Mouse (Mus musculus): ENCODE results near the gene Hic2.
"Not testable (repeated sequence)": the region's sequence is repeated elsewhere in the genome, so short reads cannot be mapped to it uniquely, and the experiment has no call there.

Hic2 gene

GRCm38 (mm10) chr16:17232794-17233701 is at the start of gene Hic2:
Hic2 (plus strand) TSS chr16:17233572.
- peak; percentile 99 for DNase-seq (ENCODE audit: extremely low spot score)

- no peak for DNase-seq (ENCODE audit: extremely low spot score)
Observed at GRCm38 (mm10) chr16:17185475-17185874, 47.9 kb upstream of the Hic2 start.

GRCm38 (mm10) chr16:17193823-17194222 is 39.5 kb upstream of the Hic2 start:
- DNase-seq (ENCODE audit: extremely low spot score) = no peak

- peak; percentile 20 for DNase-seq (ENCODE audit: extremely low spot score)
Observed at GRCm38 (mm10) chr16:17200121-17200952, 33.0 kb upstream of the Hic2 start.

- DNase-seq (ENCODE audit: extremely low spot score) = peak; percentile 88
Observed at GRCm38 (mm10) chr16:17200953-17201707, 32.2 kb upstream of the Hic2 start.

GRCm38 (mm10) chr16:17201977-17202376 is 31.4 kb upstream of the Hic2 start:
- no peak for DNase-seq (ENCODE audit: extremely low spot score)

GRCm38 (mm10) chr16:17202549-17202948 is 30.8 kb upstream of the Hic2 start, which contains the start of gene Ube2l3:
Ube2l3 (minus strand) TSS chr16:17202649.
- DNase-seq (ENCODE audit: extremely low spot score) = no peak

GRCm38 (mm10) chr16:17204990-17205389 is 28.4 kb upstream of the Hic2 start:
- peak; percentile 35 for DNase-seq (ENCODE audit: extremely low spot score)

GRCm38 (mm10) chr16:17208389-17209361 is 24.7 kb upstream of the Hic2 start, which contains the start of gene Rimbp3:
Rimbp3 (plus strand) TSS chr16:17208603.
- peak; percentile 93 for DNase-seq (ENCODE audit: extremely low spot score)

- no peak for DNase-seq (ENCODE audit: extremely low spot score)
Observed at GRCm38 (mm10) chr16:17209404-17209960, 23.9 kb upstream of the Hic2 start.

- peak; percentile 89 for DNase-seq (ENCODE audit: extremely low spot score)
Observed at GRCm38 (mm10) chr16:17209981-17210838, 23.2 kb upstream of the Hic2 start.

GRCm38 (mm10) chr16:17216934-17217633 is 16.3 kb upstream of the Hic2 start:
- no peak for DNase-seq (ENCODE audit: extremely low spot score)

GRCm38 (mm10) chr16:17220127-17220733 is 13.1 kb upstream of the Hic2 start:
- DNase-seq (ENCODE audit: extremely low spot score) = peak; percentile 22

GRCm38 (mm10) chr16:17222197-17222596 is 11.2 kb upstream of the Hic2 start:
- peak; percentile 98 for DNase-seq (ENCODE audit: extremely low spot score)

GRCm38 (mm10) chr16:17225584-17225983 is 7.8 kb upstream of the Hic2 start:
- DNase-seq (ENCODE audit: extremely low spot score) = no peak

GRCm38 (mm10) chr16:17226496-17226895 is 6.9 kb upstream of the Hic2 start:
- no peak for DNase-seq (ENCODE audit: extremely low spot score)

GRCm38 (mm10) chr16:17231523-17231922 is 1.8 kb upstream of the Hic2 start:
- not testable (repeated sequence) for DNase-seq (ENCODE audit: extremely low spot score)

Data from embryo, embryonic 9.5 days (tissue).